Mouse (Mus musculus): ENCODE data around the gene Pld3.

The Pld3 gene

DNA sequence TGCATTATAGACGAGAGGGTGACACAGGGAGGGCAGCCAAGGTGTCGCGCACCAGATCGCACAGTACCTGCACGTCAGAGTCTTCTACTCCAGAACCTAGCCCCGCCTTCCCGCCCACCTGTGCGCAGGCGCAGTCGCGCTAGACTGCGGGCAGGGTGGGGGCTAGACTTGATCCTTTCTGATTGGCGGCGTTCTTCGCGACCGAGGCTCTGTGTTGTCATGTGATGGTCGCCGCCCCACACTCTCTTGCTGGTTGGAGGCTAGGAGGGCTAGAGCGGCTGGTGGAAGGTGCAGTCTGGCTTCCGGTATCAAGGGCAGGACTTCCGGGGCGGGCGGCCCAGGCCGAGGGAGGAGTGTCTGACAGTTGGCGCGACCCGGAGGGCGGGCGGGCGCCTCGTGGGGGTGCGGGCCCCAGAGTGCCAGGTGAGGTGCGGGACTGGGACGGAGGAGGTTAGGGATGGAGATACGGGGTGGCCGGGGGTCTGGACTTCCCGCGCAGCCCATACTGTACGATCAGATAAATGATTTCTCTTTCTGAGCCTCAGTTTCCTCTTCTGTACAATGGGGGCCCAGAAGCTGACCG lies at the start of gene Pld3, which contains the start of gene 2310022A10Rik:
TSS of gene Pld3 (minus strand) at position 288 of the 583 bp plus-strand sequence.
TSS of gene 2310022A10Rik (plus strand) at position 303 of the 583 bp plus-strand sequence.
- peak; percentile 98 for DNase-seq (ENCODE audit: low read depth, low spot score)

DNA sequence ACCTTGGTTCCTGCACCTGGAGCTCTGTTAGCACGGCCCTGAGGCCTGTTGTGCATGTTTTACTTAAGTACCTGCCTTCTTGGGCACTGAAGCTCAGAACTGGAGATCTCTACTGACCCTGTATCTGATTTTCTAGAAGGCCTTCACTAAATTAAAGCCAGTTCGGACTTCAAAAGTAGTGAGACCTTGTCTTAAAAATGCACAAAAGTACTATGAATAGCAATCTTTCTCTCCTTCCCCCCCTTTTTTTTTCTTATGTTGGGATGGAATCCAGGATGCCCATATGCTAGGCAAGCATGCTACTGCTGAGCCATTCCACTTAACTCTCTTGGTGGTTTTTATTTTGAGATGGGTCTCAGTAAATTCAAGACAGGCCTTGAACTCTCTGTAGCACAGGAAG lies 49.1 kb upstream of the Pld3 start:
- no peak for DNase-seq (ENCODE audit: low read depth, low spot score)

DNA sequence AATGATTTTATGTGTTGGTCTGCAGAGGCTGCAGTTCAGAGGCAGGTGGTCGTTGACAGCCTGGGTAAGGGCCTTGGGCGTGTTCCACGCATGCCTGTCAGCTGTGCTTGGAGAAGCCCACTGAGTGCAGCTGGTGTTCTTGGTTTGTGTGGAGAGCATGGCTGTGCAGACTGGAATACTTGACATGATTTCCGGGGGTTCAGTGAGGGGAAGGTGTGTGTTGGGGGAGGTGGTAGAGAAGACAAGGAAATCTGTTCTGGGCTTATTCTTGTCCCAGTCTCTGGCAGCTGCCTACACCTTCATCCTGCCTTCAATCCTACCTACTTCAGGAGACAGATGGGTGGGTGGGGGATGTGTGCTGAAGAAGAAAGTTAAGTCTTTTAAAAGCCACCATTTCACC lies 48.6 kb upstream of the Pld3 start:
- DNase-seq (ENCODE audit: low read depth, low spot score): no peak

DNA sequence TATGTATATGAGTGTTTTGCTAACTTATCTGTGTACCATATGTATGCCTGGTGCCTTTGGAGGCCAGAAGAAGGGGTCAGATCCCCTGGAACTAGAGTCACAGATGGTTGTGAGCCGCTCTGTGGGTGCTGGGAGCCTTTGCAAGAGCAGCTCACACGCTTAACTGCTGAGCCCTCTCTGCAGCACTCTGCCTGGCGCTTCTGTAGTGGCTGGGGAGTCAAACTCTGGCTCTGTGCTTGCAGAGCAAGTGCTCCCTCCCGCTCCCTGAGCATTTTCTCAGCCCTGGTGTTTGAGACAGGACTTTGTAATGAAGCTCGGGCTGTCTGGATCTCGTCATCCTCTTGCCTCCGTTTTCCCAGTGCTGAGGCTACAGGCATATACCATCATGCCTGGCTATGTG lies 45.0 kb upstream of the Pld3 start:
- DNase-seq (ENCODE audit: low read depth, low spot score): no peak

DNA sequence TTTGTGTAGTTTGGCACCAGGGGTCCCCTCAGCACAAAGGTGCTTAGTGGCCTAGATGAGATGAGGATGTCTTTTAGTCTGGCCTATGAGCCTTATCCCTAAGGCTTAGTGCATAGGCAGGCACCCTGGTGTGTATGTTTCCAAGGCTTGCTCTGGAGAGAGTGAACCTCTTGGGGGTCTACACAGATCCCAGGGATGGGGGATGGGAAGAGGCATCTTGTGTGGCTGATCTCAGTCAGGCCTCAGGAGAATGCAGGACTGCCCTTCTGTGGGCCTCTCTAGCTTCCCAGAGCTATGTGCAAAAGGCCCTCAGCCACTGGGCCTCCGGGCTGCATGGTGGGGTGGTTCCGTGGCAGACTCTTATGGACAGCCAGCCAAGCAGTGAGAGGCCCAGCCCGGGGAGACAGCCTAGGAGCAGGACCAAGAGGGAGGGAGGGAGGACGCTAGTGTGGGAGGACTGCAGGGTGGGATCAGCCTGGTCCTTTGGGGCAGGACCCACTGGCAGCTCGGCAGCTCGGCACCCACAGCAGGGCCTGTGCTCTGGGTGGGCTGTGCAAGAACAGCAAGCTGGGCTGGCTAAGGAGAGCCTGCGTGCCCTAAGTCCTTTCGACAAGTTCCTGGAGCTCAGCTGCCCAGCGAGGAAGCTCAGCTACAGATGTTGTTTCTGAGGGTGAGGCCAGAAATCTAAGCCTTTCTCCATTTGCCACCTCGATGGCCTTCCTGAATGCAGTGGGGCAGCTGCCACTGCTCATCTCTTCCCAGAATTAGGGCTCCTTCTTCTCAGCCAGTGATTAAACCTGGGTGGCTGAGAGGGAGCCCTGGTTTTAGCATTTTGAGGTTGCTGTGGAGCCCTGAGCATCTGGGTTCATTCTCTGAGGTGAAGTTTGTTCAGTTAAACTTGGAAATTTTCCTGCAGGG lies 43.8 kb upstream of the Pld3 start:
- DNase-seq (ENCODE audit: low read depth, low spot score): no peak

DNA sequence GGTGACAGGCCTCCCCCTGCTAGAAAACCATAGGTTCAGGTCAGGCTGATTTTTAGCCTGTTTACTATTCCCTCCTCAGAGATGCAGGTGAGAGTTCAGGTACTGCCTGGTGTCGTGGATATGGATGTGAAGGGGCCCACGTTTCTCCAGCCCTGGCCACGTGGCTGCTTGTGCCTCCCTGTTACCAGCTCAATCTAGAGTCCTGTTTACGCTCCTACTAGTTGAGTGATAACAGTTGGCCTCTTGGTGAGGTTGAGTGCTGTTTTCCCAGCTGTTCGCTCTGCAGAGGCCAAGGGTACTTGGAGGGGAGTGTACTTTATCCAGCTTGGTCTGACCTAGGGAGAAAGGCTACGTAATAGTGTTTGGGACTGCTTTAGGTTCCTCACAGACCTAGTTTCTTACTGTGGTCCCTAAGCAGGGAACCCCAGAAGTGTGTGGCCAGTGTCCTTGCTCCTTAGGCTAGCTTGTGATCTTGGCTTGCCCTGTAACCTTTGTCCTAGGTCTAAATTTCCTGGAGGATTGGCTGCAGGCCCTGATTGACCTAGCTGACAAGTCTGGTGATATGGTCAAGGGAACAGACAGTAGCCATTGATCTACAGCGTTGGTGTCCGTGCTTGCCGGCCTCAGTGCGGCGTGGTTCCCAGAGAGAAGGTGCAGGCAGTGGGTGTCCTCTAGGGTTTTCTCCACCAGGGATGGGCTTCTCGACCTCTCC lies 40.1 kb upstream of the Pld3 start:
- DNase-seq (ENCODE audit: low read depth, low spot score): peak; percentile 23

DNA sequence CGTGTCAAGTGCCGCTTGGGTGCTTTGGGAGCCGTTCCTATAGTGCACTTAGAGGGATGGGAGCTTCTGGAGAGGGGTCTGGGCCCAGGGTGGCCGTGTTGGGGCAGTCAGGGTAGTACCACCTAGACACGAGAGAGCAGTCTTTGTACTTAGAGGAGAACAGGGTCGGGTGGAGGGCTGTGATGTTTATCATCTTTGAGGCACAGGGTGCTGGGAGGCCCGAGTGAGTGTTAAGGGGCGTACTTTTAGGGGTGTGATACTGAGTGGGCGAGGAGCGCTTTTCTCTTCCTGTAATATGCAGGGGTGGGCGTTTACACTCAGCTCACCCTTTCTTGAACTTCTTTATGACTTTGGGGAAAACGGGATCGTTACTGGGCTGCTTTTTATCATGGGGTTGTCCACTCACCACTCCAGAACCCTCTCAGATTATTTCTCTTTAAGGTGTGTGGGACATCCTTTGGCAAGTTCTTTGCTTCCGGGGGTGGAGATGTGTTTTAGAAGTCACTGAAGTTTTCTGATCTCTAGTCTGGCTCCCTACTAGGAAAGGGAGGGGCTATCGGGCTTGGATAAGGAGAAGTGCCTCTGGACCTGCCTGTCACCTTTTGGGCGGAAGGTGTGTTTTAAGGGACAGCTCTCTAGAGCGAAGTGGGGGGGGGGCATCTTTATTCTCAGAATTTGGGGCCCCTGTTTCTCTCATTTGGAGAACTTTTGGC lies 39.4 kb upstream of the Pld3 start:
- DNase-seq (ENCODE audit: low read depth, low spot score): peak; percentile 71

DNA sequence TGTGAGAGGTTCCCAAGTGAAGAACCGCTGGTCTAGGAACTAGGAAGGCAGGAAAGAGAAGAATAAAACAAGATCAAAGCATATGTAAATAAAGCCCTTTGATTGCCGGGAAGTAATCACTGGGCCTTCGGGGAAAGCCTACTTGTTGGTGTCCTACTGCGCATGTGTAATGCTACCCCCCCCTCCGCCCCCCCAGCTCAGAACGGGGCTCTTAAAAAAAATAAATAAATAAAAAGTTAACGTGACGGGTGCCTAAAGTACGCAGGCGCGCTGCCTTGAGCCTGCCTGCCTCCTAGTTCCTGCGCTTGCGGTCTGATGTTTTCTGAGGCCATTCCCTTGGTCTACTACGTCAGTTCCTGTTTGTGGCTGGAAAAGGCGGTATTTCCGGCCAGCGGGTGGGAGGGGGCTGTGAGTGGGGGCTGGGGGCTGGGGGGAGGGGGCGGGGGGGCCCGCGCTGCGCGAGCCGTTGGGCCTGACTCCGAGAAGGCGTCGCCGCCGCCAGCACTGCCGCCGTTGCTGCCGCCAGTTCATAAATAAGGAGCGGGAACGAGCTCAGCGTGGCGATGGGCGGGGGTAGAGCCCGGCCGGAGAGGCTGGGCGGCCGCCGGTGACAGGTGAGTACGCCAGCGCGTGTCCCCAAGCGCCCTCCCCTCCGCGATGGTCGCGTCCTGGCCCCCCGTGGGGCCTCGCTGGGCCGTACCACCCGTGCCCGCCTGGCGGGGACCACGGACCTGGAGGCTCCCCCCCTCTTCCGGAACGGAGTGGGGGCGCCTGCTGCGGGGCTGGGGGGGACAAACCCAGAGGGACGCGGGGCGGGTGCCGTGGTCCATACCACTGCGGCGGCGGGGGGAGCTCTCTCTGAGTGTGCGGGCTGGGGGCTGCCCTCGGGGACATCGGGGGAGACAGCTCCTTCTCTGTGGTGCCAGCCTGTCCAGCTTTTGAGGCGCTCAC lies 38.5 kb upstream of the Pld3 start, which contains the start of gene Akt2:
TSS of gene Akt2 (plus strand) at position 287 of the 951 bp plus-strand sequence.
- peak; percentile 97 for DNase-seq (ENCODE audit: low read depth, low spot score)

DNA sequence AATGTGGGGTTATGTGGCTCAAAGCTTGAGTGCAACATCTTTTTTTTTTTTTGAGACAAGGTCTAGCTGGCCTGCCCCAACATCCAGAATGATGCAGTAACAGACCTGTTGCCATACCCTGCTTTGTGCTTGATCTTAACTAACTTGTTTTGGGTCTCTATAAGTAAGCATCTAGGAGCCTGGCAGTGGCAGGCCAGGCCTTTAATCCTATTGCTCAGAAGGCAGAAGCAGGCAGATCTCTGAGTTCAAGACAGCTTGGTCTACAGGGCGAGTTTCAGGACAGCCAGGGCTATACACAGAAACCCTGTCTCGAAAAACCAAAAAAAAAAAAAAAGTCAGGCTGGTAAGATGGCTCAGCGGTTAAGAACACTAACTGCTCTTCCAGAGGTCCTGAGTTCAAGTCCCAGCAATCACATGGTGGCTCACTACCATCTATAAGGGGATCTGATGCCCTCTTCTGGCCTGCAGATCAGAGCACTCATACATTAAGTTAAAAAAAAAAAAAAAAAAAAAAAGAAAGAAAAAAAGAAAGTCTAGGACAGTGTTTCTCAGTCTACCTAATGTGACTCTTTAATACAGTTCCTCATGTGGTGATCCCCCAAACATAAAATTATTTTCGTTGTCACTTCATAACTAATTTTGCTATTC lies 37.7 kb upstream of the Pld3 start:
- DNase-seq (ENCODE audit: low read depth, low spot score): peak; percentile 56

DNA sequence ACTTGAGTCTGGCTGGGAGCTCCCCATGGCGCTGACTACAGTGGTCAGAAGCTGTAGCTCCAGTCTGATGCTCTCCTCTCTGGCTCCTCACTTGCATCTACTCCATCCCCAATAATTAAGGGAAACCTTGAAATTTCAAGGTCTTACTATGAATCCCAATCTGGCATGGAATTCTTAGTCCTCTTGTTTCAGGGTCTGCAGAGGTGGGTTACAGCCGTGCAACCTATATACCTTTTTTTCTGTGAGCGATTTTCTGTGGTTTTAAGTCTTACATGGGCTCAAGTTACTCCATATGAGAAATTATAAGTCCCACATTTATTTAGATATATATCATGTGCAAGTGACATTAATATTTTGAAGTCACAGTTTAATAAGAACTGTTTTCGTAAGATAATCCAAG lies 37.1 kb upstream of the Pld3 start:
- DNase-seq (ENCODE audit: low read depth, low spot score): no peak

DNA sequence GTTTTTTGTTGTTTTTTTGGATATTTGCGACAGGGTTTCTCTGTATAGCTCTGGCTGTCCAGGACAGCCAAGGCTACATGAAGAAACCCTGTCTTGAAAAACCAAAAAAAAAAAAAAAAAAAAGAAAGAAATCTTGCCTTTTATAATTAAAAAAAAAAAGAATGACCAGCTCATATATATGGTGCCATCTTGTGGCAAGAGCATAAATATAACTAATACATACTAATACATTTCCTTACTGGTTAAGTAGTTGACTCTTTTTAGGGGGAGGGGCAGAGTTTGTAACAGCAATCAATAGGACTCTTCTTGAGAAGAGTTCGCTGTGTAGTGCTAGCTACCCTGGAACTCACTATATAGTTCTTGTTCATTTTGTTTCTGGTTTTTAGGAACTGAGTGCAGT lies 34.7 kb upstream of the Pld3 start:
- DNase-seq (ENCODE audit: low read depth, low spot score): peak; percentile 49

DNA sequence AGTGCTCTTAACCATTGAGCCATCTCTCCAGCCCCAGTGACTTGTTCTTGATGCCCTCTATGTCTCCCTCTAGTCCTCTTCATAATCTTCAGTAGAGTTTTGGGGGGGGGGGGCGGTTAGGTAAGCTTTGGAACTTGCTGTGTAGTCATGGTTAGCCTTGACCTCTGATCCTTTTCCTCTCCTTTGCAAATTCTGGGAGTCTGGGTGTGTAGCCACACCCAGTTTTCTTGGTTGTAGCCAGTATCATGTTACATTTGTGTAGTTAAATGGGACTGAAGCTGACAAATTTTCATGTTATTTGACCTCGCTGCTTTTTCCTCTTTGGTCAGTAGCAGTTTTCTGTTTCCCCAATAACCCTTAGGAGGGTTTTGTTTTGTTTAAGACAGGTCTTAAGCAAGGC lies 33.8 kb upstream of the Pld3 start:
- no peak for DNase-seq (ENCODE audit: low read depth, low spot score)

DNA sequence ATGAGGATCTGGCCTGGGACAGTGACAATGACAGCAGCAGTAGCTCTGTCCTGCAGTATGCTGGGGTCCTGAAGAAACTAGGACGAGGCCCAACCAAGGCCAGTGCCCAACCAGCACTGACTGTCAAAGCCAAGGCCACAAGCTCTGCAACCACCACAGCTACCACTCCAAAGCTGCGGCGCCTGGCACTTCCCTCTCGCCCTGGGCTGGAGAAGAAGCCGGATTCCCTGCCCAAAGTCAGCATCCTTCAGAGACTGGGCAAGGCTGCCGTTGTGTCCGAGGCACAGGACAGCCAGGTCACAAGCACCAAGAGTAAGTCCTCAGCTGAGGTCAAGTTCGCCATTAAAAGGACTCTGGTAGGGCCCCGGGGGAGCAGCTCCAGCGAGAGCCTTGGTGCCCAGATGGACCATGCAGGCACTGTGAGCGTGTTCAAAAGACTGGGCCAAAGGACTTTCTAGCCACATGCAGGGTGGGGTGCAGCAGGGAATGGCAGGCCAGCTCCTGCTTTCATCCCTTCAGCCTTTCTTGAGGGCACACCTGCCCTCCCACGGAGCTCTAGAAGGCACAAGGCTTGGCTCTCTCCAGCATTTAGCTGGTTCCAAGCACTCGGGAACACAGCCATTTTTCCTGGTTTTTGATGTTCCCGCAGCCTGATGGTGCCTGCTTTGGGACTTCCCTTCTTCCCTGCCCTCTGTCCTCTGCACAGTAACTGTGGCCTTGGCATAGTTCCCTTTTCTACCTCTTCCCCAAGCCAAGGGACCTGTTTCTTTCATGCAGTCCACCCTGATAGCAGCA lies 27.6 kb upstream of the Pld3 start:
- no peak for DNase-seq (ENCODE audit: low read depth, low spot score)

DNA sequence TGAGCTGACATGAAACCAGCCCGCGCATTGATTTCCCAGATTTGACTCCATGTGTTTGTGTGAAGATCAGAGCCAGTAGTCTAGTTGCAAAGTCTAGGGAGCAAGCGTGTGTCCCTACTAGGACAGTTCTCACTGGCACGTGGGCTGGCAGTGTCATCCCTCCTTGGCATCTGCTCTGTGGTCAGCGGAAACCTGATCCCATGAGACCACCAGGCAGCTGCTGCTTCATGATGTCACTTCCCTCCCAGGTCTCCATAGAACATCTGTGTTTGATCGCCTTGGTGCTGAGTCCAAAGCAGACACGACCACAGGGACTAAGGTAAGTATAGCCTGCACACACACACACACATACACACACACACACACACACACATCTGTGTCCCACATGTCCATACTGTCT lies 25.4 kb upstream of the Pld3 start:
- DNase-seq (ENCODE audit: low read depth, low spot score): no peak

DNA sequence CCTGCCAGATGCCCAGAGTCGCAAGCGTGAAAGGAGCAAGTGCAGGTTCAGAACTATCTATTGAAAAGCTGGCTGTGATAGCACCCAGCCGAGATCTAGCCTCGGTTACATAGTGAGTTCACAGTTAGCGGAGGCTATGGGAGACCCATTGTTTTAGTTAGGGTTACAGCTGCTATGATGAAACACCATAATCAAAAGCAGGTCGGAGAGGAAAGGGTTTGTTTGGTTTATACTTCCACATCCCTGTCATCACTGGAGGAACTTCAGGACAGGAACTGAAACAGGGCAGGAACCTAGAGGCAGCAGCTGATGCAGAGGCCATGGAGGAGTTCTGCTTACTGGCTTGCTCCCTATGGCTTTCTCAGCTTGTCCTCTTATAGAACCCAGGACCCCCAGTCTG lies 24.6 kb upstream of the Pld3 start:
- DNase-seq (ENCODE audit: low read depth, low spot score): no peak

DNA sequence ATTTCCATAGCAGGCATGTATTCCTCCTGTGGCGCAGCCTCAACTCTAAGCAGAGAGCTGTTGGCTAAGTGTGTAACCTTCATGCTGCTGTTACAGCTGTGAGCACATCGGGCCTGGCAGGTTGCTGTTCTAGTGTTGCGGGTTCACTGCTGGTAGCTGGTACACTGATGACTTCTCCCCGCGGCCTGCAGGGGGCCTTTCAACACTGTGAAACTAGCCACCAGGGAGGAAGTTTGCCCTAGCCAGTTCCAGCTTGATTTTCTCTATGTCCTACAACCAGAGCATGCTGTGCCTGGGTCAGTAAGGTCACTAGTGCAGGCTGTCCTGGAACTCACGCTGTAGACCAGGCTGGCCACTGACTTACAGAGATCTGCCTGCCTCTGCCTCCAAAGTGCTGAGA lies 23.9 kb upstream of the Pld3 start:
- peak; percentile 69 for DNase-seq (ENCODE audit: low read depth, low spot score)

DNA sequence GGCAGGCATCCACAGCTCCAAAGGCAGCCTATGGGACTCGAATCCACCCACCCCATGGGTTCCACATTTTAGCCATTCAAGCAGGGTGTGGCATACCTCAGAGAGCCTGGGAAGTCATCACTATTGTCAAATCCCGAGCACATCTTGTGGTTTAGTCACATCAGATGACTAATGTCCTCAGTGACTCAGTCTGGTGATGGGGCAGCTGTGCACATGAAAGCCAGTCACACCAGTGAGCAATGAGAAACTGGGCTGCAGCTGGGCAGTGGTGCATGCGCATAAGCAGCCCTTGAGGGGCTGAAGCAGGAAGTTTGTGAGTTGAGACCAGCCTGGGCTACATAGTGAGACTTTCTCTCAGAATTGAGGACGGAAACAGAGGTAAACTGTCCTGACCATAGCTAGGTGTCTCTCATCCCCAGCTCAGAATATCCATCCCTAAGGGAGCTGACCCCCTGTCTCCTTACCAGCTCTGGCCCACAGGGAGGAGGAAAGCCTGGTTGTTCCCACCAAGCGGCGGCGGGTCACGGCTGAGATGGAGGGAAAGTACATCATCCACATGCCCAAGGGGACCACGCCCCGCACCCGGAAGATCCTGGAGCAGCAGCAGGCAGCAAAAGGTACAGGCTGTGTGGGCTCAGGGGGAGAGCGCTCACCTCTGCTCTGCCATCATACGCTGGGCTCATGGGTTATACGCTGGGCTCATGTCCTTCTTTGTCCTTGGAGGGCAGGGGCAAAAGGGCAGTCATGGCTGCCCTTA lies 21.3 kb upstream of the Pld3 start:
- DNase-seq (ENCODE audit: low read depth, low spot score): no peak

DNA sequence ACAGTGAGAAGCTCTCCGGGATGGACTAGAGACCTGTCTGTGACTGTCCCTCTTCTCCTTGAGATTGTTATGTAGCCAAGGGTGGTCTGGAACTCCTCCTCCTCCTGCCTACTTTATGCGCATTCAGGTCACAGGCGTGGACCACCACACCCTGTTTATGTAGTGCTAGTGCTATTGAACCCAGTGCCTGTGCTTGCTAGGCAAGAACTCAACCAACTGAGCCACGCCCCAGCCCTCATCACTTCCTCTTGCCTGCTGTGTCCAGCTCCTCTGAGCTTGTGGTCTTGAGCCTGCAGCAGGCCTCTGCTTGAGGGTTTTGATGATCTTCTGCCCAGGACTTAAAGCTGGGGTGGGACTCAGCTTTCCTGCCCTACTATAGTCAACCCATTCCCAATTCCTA lies 19.1 kb upstream of the Pld3 start:
- DNase-seq (ENCODE audit: low read depth, low spot score): no peak
